Comparison of ENCODE assay signal across 7 mouse cellular contexts in genomic region chr2:9882371-9882925, GRCm38 (mm10). TPM values are rescaled to one million over a fixed set of nuclear protein-coding genes. Genes with fewer than 3 reads are reported as not detected.
DNase-seq lines count a peak whose midpoint lies in the region; ATAC-seq and TF ChIP-seq lines count a peak whose summit lies in the region.

No protein-coding gene starts in this region.

- no peak for TF ChIP-seq POLR2A in testis, adult 2 months (IDR thresholded peaks at IDR 0.05; ENCODE audit: control insufficient read depth, low read depth, low read length)

- H3K9me3 ChIP-seq in embryonic facial prominence, embryonic 13.5 days = no peaks in the 10 kb centered on the region
- no peaks in the 10 kb centered on the region for H3K9me3 ChIP-seq in hindbrain, embryonic 13.5 days

- H3K27ac ChIP-seq in testis, adult 2 months (ENCODE audit: control insufficient read depth, insufficient read depth, low read depth, low read length) = no peak overlapping the region
- H3K27ac ChIP-seq in embryonic facial prominence, embryonic 13.5 days = peak overlapping the region; percentile 81; the same call in 1 of the 2 replicates
- peak overlapping the region; percentile 78 for H3K27ac ChIP-seq in hindbrain, embryonic 13.5 days

- peak overlapping the region; percentile 87 for H3K4me3 ChIP-seq in testis, adult 2 months (ENCODE audit: control insufficient read depth, low read depth, low read length)
- H3K4me3 ChIP-seq in embryonic facial prominence, embryonic 13.5 days = peak overlapping the region; percentile 54
- peak overlapping the region; percentile 41 for H3K4me3 ChIP-seq in hindbrain, embryonic 13.5 days

- H3K4me2 ChIP-seq in embryonic facial prominence, embryonic 13.5 days = peak overlapping the region; percentile 90
- H3K4me2 ChIP-seq in hindbrain, embryonic 13.5 days = peak overlapping the region; percentile 61

- no peak for DNase-seq in testis, postnatal 10 days (ENCODE audit: low spot score)
- DNase-seq in lung, postnatal 10 days = peak; percentile 52
- no peak for DNase-seq in left cerebral cortex, adult 9 months (ENCODE audit: low spot score in 2 of 2)

- no peak for TF ChIP-seq CTCF in testis, adult 2 months (IDR thresholded peaks at IDR 0.05; ENCODE audit: control insufficient read depth, insufficient read depth, insufficient replicate concordance, low read depth, low read length)

- ATAC-seq in embryonic facial prominence, embryonic 13.5 days (ENCODE audit: insufficient number of reproducible peaks, insufficient read depth, low FRiP score, low TSS enrichment, low read depth) = no peak
- ATAC-seq in hindbrain, embryonic 13.5 days (ENCODE audit: low FRiP score) = no peak
- ATAC-seq in erythroblast, adult 5-6 weeks (replicated peaks; ENCODE audit: low FRiP score, poor library complexity, severe bottlenecking) = no peak

- peaks cover 28% of the 10 kb centered on the region for H3K27me3 ChIP-seq in testis, adult 2 months (ENCODE audit: control insufficient read depth, insufficient read depth, low read length)
- peaks cover 93% of the 10 kb centered on the region for H3K27me3 ChIP-seq in embryonic facial prominence, embryonic 13.5 days
- peaks cover 95% of the 10 kb centered on the region for H3K27me3 ChIP-seq in hindbrain, embryonic 13.5 days

- H3K4me1 ChIP-seq in testis, adult 2 months (ENCODE audit: control insufficient read depth, insufficient read depth, low read length) = peaks cover 15% of the 10 kb centered on the region
- peaks cover 48% of the 10 kb centered on the region for H3K4me1 ChIP-seq in embryonic facial prominence, embryonic 13.5 days
- peaks cover 42% of the 10 kb centered on the region for H3K4me1 ChIP-seq in hindbrain, embryonic 13.5 days (replicated peaks)

- H3K9ac ChIP-seq in embryonic facial prominence, embryonic 13.5 days = peak overlapping the region; percentile 66
- peak overlapping the region; percentile 66 for H3K9ac ChIP-seq in hindbrain, embryonic 13.5 days

- under 1% methylated on average over 39 of the region's 39 CpGs for WGBS in embryonic facial prominence, embryonic 13.5 days
- 0% methylated on average over 39 of the region's 39 CpGs for WGBS in hindbrain, embryonic 13.5 days

- no peaks in the 10 kb centered on the region for H3K36me3 ChIP-seq in testis, adult 2 months (ENCODE audit: control insufficient read depth, insufficient read depth, low read length)
- H3K36me3 ChIP-seq in embryonic facial prominence, embryonic 13.5 days = no peaks in the 10 kb centered on the region
- no peaks in the 10 kb centered on the region for H3K36me3 ChIP-seq in hindbrain, embryonic 13.5 days

RNA-seq across cellular contexts. Expression of gene 4930412O13Rik, which starts 1.4 kb away (rescaled TPM):
- polyA plus RNA-seq in testis, adult 2 months (2012; rRNA removed) = 57.2 and 69.9 TPM in 2 replicates
- polyA plus RNA-seq in embryonic facial prominence, embryonic 13.5 days (2015; fragmentation: Nextera tagmentation; extraction: Ambion mirVana) = 1.0 TPM in 1 of 2 replicates, not detected in the other
- 1.1 and 2.5 TPM in 2 replicates for polyA plus RNA-seq in hindbrain, embryonic 13.5 days (2015; fragmentation: Nextera tagmentation; extraction: Ambion mirVana)
- total RNA-seq in erythroblast, adult 5-6 weeks (2015; ENCODE audit: low replicate concordance) = not detected in 2 replicates
- total RNA-seq in erythroblast, adult 5-6 weeks (2017; ENCODE audit: low replicate concordance) = not detected in 2 replicates

RNA-seq across cellular contexts. Expression of gene 9230102O04Rik, which starts 6.9 kb away (rescaled TPM):
- polyA plus RNA-seq in testis, adult 2 months (2012; rRNA removed) = 0.75 TPM in 1 of 2 replicates, not detected in the other
- polyA plus RNA-seq in embryonic facial prominence, embryonic 13.5 days (2015; fragmentation: Nextera tagmentation; extraction: Ambion mirVana) = 0.70 and 0.79 TPM in 2 replicates
- 1.4 and 2.7 TPM in 2 replicates for polyA plus RNA-seq in hindbrain, embryonic 13.5 days (2015; fragmentation: Nextera tagmentation; extraction: Ambion mirVana)
- not detected in 2 replicates for total RNA-seq in erythroblast, adult 5-6 weeks (2015; ENCODE audit: low replicate concordance)
- not detected in 2 replicates for total RNA-seq in erythroblast, adult 5-6 weeks (2017; ENCODE audit: low replicate concordance)

RNA-seq across cellular contexts. Expression of gene Gata3, which starts 7.4 kb away (rescaled TPM):
- polyA plus RNA-seq in testis, adult 2 months (2012; rRNA removed) = 1.0 and 2.0 TPM in 2 replicates
- 21.7 and 29.8 TPM in 2 replicates for polyA plus RNA-seq in embryonic facial prominence, embryonic 13.5 days (2015; fragmentation: Nextera tagmentation; extraction: Ambion mirVana)
- polyA plus RNA-seq in hindbrain, embryonic 13.5 days (2015; fragmentation: Nextera tagmentation; extraction: Ambion mirVana) = 32.3 and 59.4 TPM in 2 replicates
- 0.42 and 1.5 TPM in 2 replicates for total RNA-seq in erythroblast, adult 5-6 weeks (2015; ENCODE audit: low replicate concordance)
- total RNA-seq in erythroblast, adult 5-6 weeks (2017; ENCODE audit: low replicate concordance) = 0.56 and 1.4 TPM in 2 replicates

Comparison
In these comparisons a context has a peak if more than half of its experiments do, and no peak if none do; other contexts are left out.
1. RNA of gene 4930412O13Rik, which starts 1.4 kb away (polyA plus RNA-seq): 57.2 to 69.9 TPM in testis, adult 2 months; 1.1 to 2.5 TPM in hindbrain, embryonic 13.5 days and 1.0 TPM in embryonic facial prominence, embryonic 13.5 days; every median in the first group is over 10 times any median in the second.
2. Peak in every context shown above with its lines, with median percentiles within 50 percentile points of each other: H3K4me3 ChIP-seq.